In the genomic region with DNA sequence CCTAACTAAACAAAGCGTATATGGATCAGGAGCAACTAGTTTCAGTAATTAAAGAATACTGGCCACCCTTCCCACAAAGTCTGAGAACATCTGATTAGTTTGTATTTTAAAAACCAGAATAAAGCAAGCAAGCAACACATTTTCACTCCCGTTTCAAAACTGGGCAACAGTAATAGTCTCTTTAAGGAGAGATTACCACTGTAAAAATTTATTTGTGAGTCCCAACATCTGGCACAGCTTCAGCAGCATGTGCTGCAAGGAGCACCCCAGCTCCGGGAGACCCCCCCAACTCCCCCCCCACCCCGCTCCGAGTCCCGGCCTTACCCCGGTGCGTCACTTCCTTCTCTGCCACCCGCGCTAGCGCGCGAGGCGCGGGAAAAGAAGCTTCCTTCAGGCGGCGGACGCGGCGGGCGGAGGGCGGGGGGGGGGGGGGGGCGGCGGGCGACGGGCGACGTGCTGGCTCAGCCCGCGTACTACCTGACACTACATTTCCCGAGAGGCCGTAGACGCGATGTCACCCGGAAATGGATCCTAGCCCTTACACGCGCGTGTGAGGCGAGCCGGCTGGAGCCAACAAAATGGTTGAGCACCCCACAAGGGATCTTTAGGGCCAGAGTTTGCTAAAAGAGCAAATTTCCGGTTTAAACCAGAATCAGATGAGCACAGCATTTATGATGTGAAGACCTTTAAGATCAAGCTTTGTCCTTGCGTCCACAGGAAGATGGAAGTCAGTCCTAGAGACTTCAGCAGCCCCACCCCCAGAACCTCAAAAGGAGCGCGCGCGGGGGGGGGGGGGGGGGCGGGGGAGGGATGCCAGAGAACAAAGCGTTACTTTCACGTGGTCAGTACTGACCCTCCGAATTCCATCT, we compare ENCODE assay signal across 8 mouse cellular contexts. TPM values are rescaled to one million over a fixed set of nuclear protein-coding genes. Genes with fewer than 3 reads are reported as not detected.
DNase-seq lines count a peak whose midpoint lies in the region; ATAC-seq lines count a peak whose summit lies in the region.

No protein-coding gene starts in this region.

- peak overlapping the region; percentile 94 for H3K27ac ChIP-seq in intestine, embryonic 15.5 days

- no peaks in the 10 kb centered on the region for H3K27me3 ChIP-seq in intestine, embryonic 15.5 days (replicated peaks)

- intact Hi-C loops in gastrocnemius, postnatal 36 days (cut with DNase I): no loop called here
- intact Hi-C loops in left cerebral cortex, postnatal 25 days (cut with DNase I): loop anchor here (1.0 kb wide), 1 partner anchor 123 kb away; no protein-coding TSS in a partner anchor

- H3K4me3 ChIP-seq in intestine, embryonic 15.5 days (replicated peaks): peak overlapping the region; percentile 36

- peak; percentile 97 for ATAC-seq in intestine, embryonic 15.5 days

- DNase-seq in adrenal gland, adult 2 months: peak; percentile 93
- DNase-seq in embryo, embryonic 11 days: peak; percentile 92
- DNase-seq in gastrocnemius, postnatal 36 days: peak; percentile 56 to 70
- DNase-seq in left cerebral cortex, postnatal 25 days (ENCODE audit: low spot score in 2 of 2): peak; percentile 88 to 89
- DNase-seq in mesoderm, embryonic 11.5 days (ENCODE audit: low read depth, low spot score): peak; percentile 88
- DNase-seq in right cerebral cortex, postnatal 25 days: peak; percentile 72
- DNase-seq in yolk sac, embryonic 10.5 days (ENCODE audit: low spot score): peak; percentile 92

- no peaks in the 10 kb centered on the region for H3K9me3 ChIP-seq in intestine, embryonic 15.5 days

- 0 out of 2 replicates have a peak, but pooled peaks cover 3% of the 10 kb centered on the region for H3K4me1 ChIP-seq in intestine, embryonic 15.5 days (replicated peaks)

- no peaks in the 10 kb centered on the region for H3K36me3 ChIP-seq in intestine, embryonic 15.5 days

- peak overlapping the region; percentile 41 for H3K9ac ChIP-seq in intestine, embryonic 15.5 days

- WGBS in intestine, embryonic 15.5 days: 2% methylated on average over 32 of the region's 50 CpGs

- peak overlapping the region; percentile 57 for H3K4me2 ChIP-seq in intestine, embryonic 15.5 days (replicated peaks)

RNA-seq across cellular contexts. Expression of a gene that starts 13.6 kb away (rescaled TPM):
- total RNA-seq in adrenal gland, adult 2 months (2021): not detected
- not detected in 2 replicates for polyA plus RNA-seq in adrenal gland, adult 2 months (2012; rRNA removed)
- not detected for total RNA-seq in gastrocnemius, postnatal 36 days (2021)
- not detected in 2 replicates for polyA plus RNA-seq in intestine, embryonic 15.5 days (2015; fragmentation: Nextera tagmentation; extraction: Ambion mirVana)
- total RNA-seq in left cerebral cortex, postnatal 25 days (2021): not detected

Comparison
In these comparisons a context has a peak if more than half of its experiments do, and no peak if none do; other contexts are left out.
1. Peak in every context shown above with its lines: DNase-seq, ATAC-seq, H3K4me3 ChIP-seq and H3K27ac ChIP-seq.